Mouse (Mus musculus) neural tube, embryonic 11.5 days (tissue): Measurements from ENCODE around the gene Tctex1d4. TPM values are rescaled to one million over a fixed set of nuclear protein-coding genes. Genes with fewer than 3 reads are reported as not detected.
A peak's percentile ranks its signal among the peaks of the same experiment; 100 is the strongest.

ENCODE experiments used
- ATAC-seq: fragments of 200-750 bp; cut with Nextera tagmentation; 2 replicates; pipeline ENCODE4 v1.8.0; 2017; ENCODE audit warnings: moderate number of reproducible peaks, mild to moderate bottlenecking, moderate TSS enrichment, moderate library complexity; ENCODE audit not compliant: insufficient read depth, low FRiP score, low TSS enrichment
- DNase-seq: peaks from one replicate; pipeline ENCODE4 v3.0.0-alpha.2; 2015; ENCODE audit warnings: low spot score
- H3K27ac ChIP-seq: fragments of 300-500 bp; sonication (generic); 2 replicates; pipeline ENCODE4 v1.5.1; 2014; ENCODE audit warnings: low read depth, mild to moderate bottlenecking, low read length
- H3K27me3 ChIP-seq: fragments of 300-500 bp; sonication (generic); 2 replicates; pipeline ENCODE4 v1.6.1; 2014; ENCODE audit warnings: mild to moderate bottlenecking, low read length, mixed read lengths; ENCODE audit not compliant: control insufficient read depth, insufficient read depth
- H3K36me3 ChIP-seq: fragments of 300-500 bp; sonication (generic); 2 replicates; pipeline ENCODE4 v1.6.1; 2014; ENCODE audit warnings: mild to moderate bottlenecking, low read length, moderate library complexity, mixed read lengths; ENCODE audit not compliant: control insufficient read depth, insufficient read depth
- H3K4me1 ChIP-seq: fragments of 300-500 bp; sonication (generic); 2 replicates; pipeline ENCODE4 v1.6.1; 2014; ENCODE audit warnings: low read length, mixed read lengths; ENCODE audit not compliant: control insufficient read depth, insufficient read depth
- H3K4me2 ChIP-seq: fragments of 300-500 bp; sonication (generic); 2 replicates; pipeline ENCODE4 v1.6.1; 2014; ENCODE audit warnings: low read depth, mild to moderate bottlenecking, moderate library complexity
- H3K4me3 ChIP-seq: fragments of 300-500 bp; sonication (generic); 2 replicates; pipeline ENCODE4 v1.5.1; 2014; ENCODE audit warnings: low read depth, low read length
- H3K9ac ChIP-seq: fragments of 300-500 bp; sonication (generic); 2 replicates; pipeline ENCODE4 v1.6.1; 2014; ENCODE audit warnings: mild to moderate bottlenecking, low read length
- H3K9me3 ChIP-seq: fragments of 300-500 bp; sonication (generic); 2 replicates; pipeline ENCODE4 v1.6.1; 2016; ENCODE audit warnings: low read length; ENCODE audit not compliant: control insufficient read depth
- WGBS: fragments of 180-500 bp; shearing (Covaris S2); extraction: QIAGEN DNeasy Blood & Tissue Kit; methylation state at CpG from one replicate; pipeline ENCODE4 v1.1.7; 2014; 5-methylcytosine and 5-hydroxymethylcytosine counted together
- polyA plus RNA-seq: library from polyadenylated mRNA; unstranded; fragments of >200 nt; fragmentation: Nextera tagmentation; extraction: Ambion mirVana; gene quantifications from 2 replicates; pipeline ENCODE4 v1.2.1, GENCODE M21; 2014

Gene Tctex1d4
- polyA plus RNA-seq, 1 experiment from 2014 or later, result not detected

- H3K27me3 ChIP-seq, result no peaks in the 10 kb centered on the region
- ATAC-seq (no peak), DNase-seq (no peak)
- no peak overlapping the region for H3K4me2 ChIP-seq
- 44% methylated on average over 4 of the region's 4 CpGs for WGBS
- H3K9ac ChIP-seq, result no peak overlapping the region
- H3K4me1 ChIP-seq, result no peaks in the 10 kb centered on the region
- H3K27ac ChIP-seq, result no peak overlapping the region
- no peaks in the 10 kb centered on the region for H3K36me3 ChIP-seq
- no peaks in the 10 kb centered on the region for H3K9me3 ChIP-seq
- no peak overlapping the region for H3K4me3 ChIP-seq
These were observed 14.0 kb downstream of the Tctex1d4 start for GRCm38 (mm10) chr4:117140613-117141012.

DNA sequence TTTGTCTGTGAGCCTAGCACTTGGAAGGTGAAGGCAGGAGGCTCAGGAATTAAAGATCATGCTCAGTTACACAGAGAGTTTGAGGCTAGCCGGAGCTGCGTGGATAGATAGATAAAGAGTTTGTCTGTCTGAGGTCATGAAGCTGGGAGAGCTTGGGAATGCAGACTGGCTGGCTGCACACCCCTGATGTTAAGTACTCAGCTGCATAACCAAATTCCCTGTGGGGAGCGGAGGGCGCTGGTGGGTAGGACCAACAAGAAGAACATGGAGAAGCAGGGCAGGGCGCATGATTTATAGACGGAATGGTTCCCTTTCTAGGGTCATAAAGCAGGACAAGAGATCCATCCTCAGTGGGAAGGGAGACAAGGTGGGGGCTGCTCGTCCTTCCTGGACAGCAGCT lies 16.4 kb downstream of the Tctex1d4 start:
- H3K4me3 ChIP-seq, result no peak overlapping the region
- ATAC-seq, result no peak
- WGBS, result 55% methylated on average over 7 of the region's 7 CpGs
- H3K4me1 ChIP-seq, result no peaks in the 10 kb centered on the region
- no peak overlapping the region for H3K9ac ChIP-seq
- DNase-seq, result no peak
- H3K27me3 ChIP-seq, result no peaks in the 10 kb centered on the region
- no peaks in the 10 kb centered on the region for H3K36me3 ChIP-seq
- H3K9me3 ChIP-seq, result no peaks in the 10 kb centered on the region
- H3K4me2 ChIP-seq, result no peak overlapping the region
- H3K27ac ChIP-seq, result no peak overlapping the region

GRCm38 (mm10) chr4:117145248-117145647 lies 18.7 kb downstream of the Tctex1d4 start:
- H3K9ac ChIP-seq, result no peak overlapping the region
- H3K4me3 ChIP-seq, result no peak overlapping the region
- ATAC-seq (no peak), DNase-seq (no peak)
- peaks cover 1% of the 10 kb centered on the region; the same call in 1 of the 2 replicates for H3K36me3 ChIP-seq
- WGBS, result 94% methylated on average over 13 of the region's 13 CpGs
- no peaks in the 10 kb centered on the region for H3K4me1 ChIP-seq
- no peak overlapping the region for H3K4me2 ChIP-seq
- H3K27ac ChIP-seq, result no peak overlapping the region
- H3K9me3 ChIP-seq, result no peaks in the 10 kb centered on the region
- H3K27me3 ChIP-seq, result no peaks in the 10 kb centered on the region

- H3K9me3 ChIP-seq, result no peaks in the 10 kb centered on the region
- DNase-seq (peak; percentile 83), ATAC-seq (no peak)
- no peaks in the 10 kb centered on the region for H3K27me3 ChIP-seq
- H3K4me1 ChIP-seq, result no peaks in the 10 kb centered on the region
- H3K27ac ChIP-seq, result no peak overlapping the region
- peaks cover 7% of the 10 kb centered on the region for H3K36me3 ChIP-seq
- H3K4me3 ChIP-seq, result no peak overlapping the region
- no peak overlapping the region for H3K4me2 ChIP-seq
- no peak overlapping the region for H3K9ac ChIP-seq
- WGBS, result 29% methylated on average over 15 of the region's 15 CpGs
These were observed 19.6 kb downstream of the Tctex1d4 start for GRCm38 (mm10) chr4:117146176-117146575.

- H3K4me3 ChIP-seq, result no peak overlapping the region
- H3K4me1 ChIP-seq, result no peaks in the 10 kb centered on the region
- no peak overlapping the region for H3K4me2 ChIP-seq
- WGBS, result 86% methylated on average over 18 of the region's 18 CpGs
- H3K9ac ChIP-seq, result no peak overlapping the region
- no peaks in the 10 kb centered on the region for H3K27me3 ChIP-seq
- H3K27ac ChIP-seq, result no peak overlapping the region
- no peaks in the 10 kb centered on the region for H3K9me3 ChIP-seq
- DNase-seq (no peak), ATAC-seq (no peak)
- peaks cover 17% of the 10 kb centered on the region for H3K36me3 ChIP-seq
These were observed 21.6 kb downstream of the Tctex1d4 start for GRCm38 (mm10) chr4:117148047-117148713.

DNA sequence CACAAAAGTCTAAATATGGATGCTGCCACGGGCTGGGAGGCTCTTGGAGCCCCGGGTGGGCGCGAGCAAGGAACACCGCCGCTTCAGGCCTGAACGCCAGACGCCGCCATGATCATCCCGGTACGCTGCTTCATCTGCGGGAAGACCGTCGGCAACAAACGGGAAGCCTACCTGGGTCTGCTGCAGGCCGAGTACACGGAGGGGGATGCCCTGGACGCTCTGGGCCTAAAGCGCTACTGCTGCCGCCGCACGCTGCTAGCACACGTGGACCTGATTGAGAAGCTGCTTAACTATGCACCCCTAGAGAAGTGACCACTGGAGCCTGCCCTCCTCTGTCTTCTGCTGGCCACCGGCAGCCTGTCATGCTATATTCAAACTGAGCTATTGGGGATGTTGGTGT lies 22.2 kb downstream of the Tctex1d4 start:
- no peak for DNase-seq
- Histone ChIP-seq H3K36me3 (peaks cover 22% of the 10 kb centered on the region), H3K4me1 (no peaks in the 10 kb centered on the region), H3K4me3 (no peak overlapping the region; the same call in 1 of the 2 replicates), H3K27me3 (no peaks in the 10 kb centered on the region), H3K9me3 (no peaks in the 10 kb centered on the region), H3K4me2 (no peak overlapping the region), H3K27ac (no peak overlapping the region), H3K9ac (no peak overlapping the region)
- no peak for ATAC-seq
- 73% methylated on average over 24 of the region's 24 CpGs for WGBS

- Histone ChIP-seq H3K4me2 (no peak overlapping the region), H3K4me1 (no peaks in the 10 kb centered on the region), H3K36me3 (peaks cover 25% of the 10 kb centered on the region)
These were observed 23.0 kb downstream of the Tctex1d4 start for GRCm38 (mm10) chr4:117149291-117150211.

GRCm38 (mm10) chr4:117150212-117150733 lies 23.7 kb downstream of the Tctex1d4 start:
- no peak for DNase-seq
- H3K4me1 ChIP-seq, result no peaks in the 10 kb centered on the region; the same call in 1 of the 2 replicates
- H3K4me3 ChIP-seq, result no peak overlapping the region
- ATAC-seq, result peak; percentile 21; the same call in 1 of the 2 replicates
- no peaks in the 10 kb centered on the region for H3K9me3 ChIP-seq
- no peak overlapping the region for H3K27ac ChIP-seq
- H3K9ac ChIP-seq, result no peak overlapping the region
- no peaks in the 10 kb centered on the region for H3K27me3 ChIP-seq
- no peak overlapping the region for H3K4me2 ChIP-seq
- peaks cover 25% of the 10 kb centered on the region for H3K36me3 ChIP-seq
- 90% methylated on average over 6 of the region's 6 CpGs for WGBS

More at GRCm38 (mm10) chr4:117149291-117150211, 23.0 kb downstream of the Tctex1d4 start:
- Histone ChIP-seq H3K9me3 (no peaks in the 10 kb centered on the region), H3K27ac (no peak overlapping the region), H3K27me3 (no peaks in the 10 kb centered on the region), H3K9ac (no peak overlapping the region), H3K4me3 (no peak overlapping the region)
- 68% methylated on average over 6 of the region's 6 CpGs for WGBS
- no peak for DNase-seq
- ATAC-seq, result no peak
